Mouse (Mus musculus): Measurements from ENCODE around the gene Cntln. TPM values are rescaled to one million over a fixed set of nuclear protein-coding genes. Genes with fewer than 3 reads are reported as not detected.

The Cntln gene
- polyA plus RNA-seq, 1 experiment from 2014 or later, result 4.0 TPM

DNA sequence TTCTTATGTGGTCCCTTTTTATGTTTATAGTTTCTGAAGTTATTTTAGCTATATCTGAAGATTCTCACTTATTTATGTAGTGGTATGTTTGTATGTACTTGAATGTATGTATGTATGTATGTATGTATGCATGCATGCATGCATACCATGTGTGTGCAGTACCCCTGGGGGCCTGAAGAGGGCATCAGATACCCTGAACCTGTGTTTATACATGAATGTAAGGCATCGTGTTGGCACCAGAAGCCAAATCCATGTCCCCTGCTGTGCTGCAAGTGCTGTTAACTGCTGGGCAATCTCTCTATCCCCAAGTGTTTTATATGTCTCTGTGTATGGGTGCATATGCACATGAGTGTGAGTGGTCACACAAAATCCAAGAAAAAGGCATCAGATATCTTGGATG lies 34.3 kb downstream of the Cntln start:
- Histone ChIP-seq H3K27ac (ENCODE audit: low read depth, low read length) (no peak overlapping the region), H3K4me2 (no peak overlapping the region), H3K9ac (ENCODE audit: low read depth, low read length) (no peak overlapping the region), H3K27me3 (replicated peaks; ENCODE audit: control insufficient read depth, insufficient read depth, low read length) (no peaks in the 10 kb centered on the region), H3K9me3 (ENCODE audit: control insufficient read depth, low read length) (no peaks in the 10 kb centered on the region), H3K4me3 (ENCODE audit: low read depth, low read length) (no peak overlapping the region), H3K36me3 (ENCODE audit: control insufficient read depth, insufficient read depth, low read length) (no peaks in the 10 kb centered on the region), H3K4me1 (replicated peaks; ENCODE audit: control insufficient read depth, insufficient read depth, low read length) (no peaks in the 10 kb centered on the region)
- DNase-seq (ENCODE audit: low spot score) (no peak), ATAC-seq (replicated peaks; ENCODE audit: low FRiP score) (no peak)
- 74% methylated on average over 1 of the region's 1 CpGs for WGBS

DNA sequence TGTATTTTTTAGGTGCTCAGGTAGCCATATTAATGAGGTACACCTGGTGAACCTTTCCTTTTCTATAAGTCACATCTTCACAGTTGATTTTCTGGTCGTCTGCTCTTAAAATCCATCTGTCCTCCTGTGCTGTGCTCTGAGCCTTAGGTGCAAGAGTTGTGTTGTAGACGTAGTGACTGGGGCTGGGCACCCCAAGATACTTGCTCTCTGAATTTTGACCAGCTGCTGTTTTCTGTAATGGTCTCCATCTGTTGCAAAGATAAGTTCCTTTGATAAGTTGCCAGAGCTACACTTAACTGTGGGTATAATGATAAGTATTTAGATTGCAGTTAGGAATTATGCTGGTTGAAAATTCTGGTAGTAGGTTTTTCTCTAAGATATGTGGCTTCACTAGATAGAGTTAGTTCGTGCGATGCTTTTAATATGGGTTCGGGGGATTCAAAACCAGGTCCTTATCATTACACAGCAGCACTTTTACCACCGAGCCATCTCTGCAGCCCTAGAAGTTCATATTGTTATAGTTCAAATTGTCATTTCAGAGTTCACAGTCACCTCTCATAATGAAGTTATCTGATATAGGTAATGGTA lies 50.3 kb downstream of the Cntln start:
- no peak overlapping the region for H3K9ac ChIP-seq (ENCODE audit: low read depth, low read length)
- H3K4me3 ChIP-seq (ENCODE audit: low read depth, low read length), result no peak overlapping the region
- no peak overlapping the region for H3K27ac ChIP-seq (ENCODE audit: low read depth, low read length)
- H3K36me3 ChIP-seq (ENCODE audit: control insufficient read depth, insufficient read depth, low read length), result no peaks in the 10 kb centered on the region
- no peaks in the 10 kb centered on the region for H3K4me1 ChIP-seq (replicated peaks; ENCODE audit: control insufficient read depth, insufficient read depth, low read length)
- H3K9me3 ChIP-seq (ENCODE audit: control insufficient read depth, low read length), result no peaks in the 10 kb centered on the region
- DNase-seq (ENCODE audit: low spot score), result no peak
- no peak for ATAC-seq (replicated peaks; ENCODE audit: low FRiP score)
- no peak overlapping the region for H3K4me2 ChIP-seq
- whole genome bisulfite sequencing, result 72% methylated on average over 6 of the region's 6 CpGs
- H3K27me3 ChIP-seq (replicated peaks; ENCODE audit: control insufficient read depth, insufficient read depth, low read length), result no peaks in the 10 kb centered on the region

DNA sequence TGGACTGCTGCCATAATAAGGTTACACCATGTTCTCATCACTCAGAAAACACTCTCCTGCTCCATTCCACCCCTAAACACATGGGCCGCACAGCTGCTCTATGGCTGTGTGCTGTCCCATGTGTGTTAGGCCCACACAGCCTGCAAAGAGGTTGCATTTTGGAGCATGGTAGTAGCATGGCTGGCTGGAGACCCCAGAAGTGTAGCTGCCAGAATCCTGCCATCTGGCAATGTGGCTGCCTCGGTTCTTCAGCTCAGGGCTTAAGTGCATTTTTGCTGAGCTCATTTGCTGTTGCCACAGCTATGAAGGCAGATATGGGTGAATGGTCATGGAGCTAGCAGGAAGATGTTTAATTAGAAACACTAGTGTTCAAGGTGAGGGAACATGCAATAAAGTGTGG lies 58.0 kb downstream of the Cntln start:
- Histone ChIP-seq H3K27me3 (replicated peaks; ENCODE audit: control insufficient read depth, insufficient read depth, low read length) (no peaks in the 10 kb centered on the region), H3K9me3 (ENCODE audit: control insufficient read depth, low read length) (no peaks in the 10 kb centered on the region), H3K4me1 (replicated peaks; ENCODE audit: control insufficient read depth, insufficient read depth, low read length) (no peaks in the 10 kb centered on the region), H3K9ac (ENCODE audit: low read depth, low read length) (no peak overlapping the region), H3K4me3 (ENCODE audit: low read depth, low read length) (no peak overlapping the region), H3K4me2 (no peak overlapping the region), H3K36me3 (ENCODE audit: control insufficient read depth, insufficient read depth, low read length) (no peaks in the 10 kb centered on the region), H3K27ac (ENCODE audit: low read depth, low read length) (no peak overlapping the region)
- DNase-seq (ENCODE audit: low spot score), result no peak
- ATAC-seq (replicated peaks; ENCODE audit: low FRiP score), result no peak
- WGBS, result 79% methylated on average over 2 of the region's 2 CpGs

- no peaks in the 10 kb centered on the region for H3K27me3 ChIP-seq (replicated peaks; ENCODE audit: control insufficient read depth, insufficient read depth, low read length)
- WGBS, result 71% methylated on average over 2 of the region's 2 CpGs
- H3K4me2 ChIP-seq, result no peak overlapping the region
- H3K9me3 ChIP-seq (ENCODE audit: control insufficient read depth, low read length), result no peaks in the 10 kb centered on the region
- H3K4me1 ChIP-seq (replicated peaks; ENCODE audit: control insufficient read depth, insufficient read depth, low read length), result no peaks in the 10 kb centered on the region
- no peak for ATAC-seq (replicated peaks; ENCODE audit: low FRiP score)
- no peak for DNase-seq (ENCODE audit: low spot score)
- H3K4me3 ChIP-seq (ENCODE audit: low read depth, low read length), result no peak overlapping the region
- no peak overlapping the region for H3K9ac ChIP-seq (ENCODE audit: low read depth, low read length)
- no peak overlapping the region for H3K27ac ChIP-seq (ENCODE audit: low read depth, low read length)
- H3K36me3 ChIP-seq (ENCODE audit: control insufficient read depth, insufficient read depth, low read length), result no peaks in the 10 kb centered on the region
These were observed 58.5 kb downstream of the Cntln start for GRCm38 (mm10) chr4:84942651-84943050.

GRCm38 (mm10) chr4:84944100-84944499 lies 60.0 kb downstream of the Cntln start:
- DNase-seq (ENCODE audit: low spot score) (no peak), ATAC-seq (replicated peaks; ENCODE audit: low FRiP score) (no peak)
- Histone ChIP-seq H3K4me2 (no peak overlapping the region), H3K4me1 (replicated peaks; ENCODE audit: control insufficient read depth, insufficient read depth, low read length) (no peaks in the 10 kb centered on the region), H3K9ac (ENCODE audit: low read depth, low read length) (no peak overlapping the region), H3K4me3 (ENCODE audit: low read depth, low read length) (no peak overlapping the region), H3K27ac (ENCODE audit: low read depth, low read length) (no peak overlapping the region), H3K27me3 (replicated peaks; ENCODE audit: control insufficient read depth, insufficient read depth, low read length) (no peaks in the 10 kb centered on the region), H3K9me3 (ENCODE audit: control insufficient read depth, low read length) (no peaks in the 10 kb centered on the region), H3K36me3 (ENCODE audit: control insufficient read depth, insufficient read depth, low read length) (no peaks in the 10 kb centered on the region)
- 77% methylated on average over 4 of the region's 4 CpGs for WGBS

DNA sequence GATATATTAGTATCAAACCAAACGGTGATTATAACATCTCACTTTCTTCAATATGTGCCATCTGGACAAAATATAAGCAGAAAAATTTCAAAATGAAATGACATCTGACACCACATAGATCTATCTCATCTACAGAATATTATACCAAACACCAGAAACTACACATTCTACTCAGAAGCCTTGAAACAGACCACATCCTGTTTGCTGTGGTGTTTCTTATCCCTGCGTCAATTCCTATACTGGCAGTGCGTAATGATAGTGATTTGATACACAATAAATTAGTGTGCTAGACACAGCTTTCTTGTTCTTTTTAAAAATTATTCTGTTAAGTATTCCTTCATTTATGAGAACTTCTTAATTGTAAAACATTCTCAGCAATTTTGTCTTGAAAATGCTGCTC lies 62.3 kb downstream of the Cntln start:
- DNase-seq (ENCODE audit: low spot score), result no peak
- Histone ChIP-seq H3K27ac (ENCODE audit: low read depth, low read length) (no peak overlapping the region), H3K36me3 (ENCODE audit: control insufficient read depth, insufficient read depth, low read length) (no peaks in the 10 kb centered on the region), H3K9ac (ENCODE audit: low read depth, low read length) (no peak overlapping the region), H3K9me3 (ENCODE audit: control insufficient read depth, low read length) (no peaks in the 10 kb centered on the region), H3K4me3 (ENCODE audit: low read depth, low read length) (no peak overlapping the region), H3K4me1 (replicated peaks; ENCODE audit: control insufficient read depth, insufficient read depth, low read length) (no peaks in the 10 kb centered on the region), H3K27me3 (replicated peaks; ENCODE audit: control insufficient read depth, insufficient read depth, low read length) (no peaks in the 10 kb centered on the region), H3K4me2 (no peak overlapping the region)
- WGBS, result 81% methylated on average over 3 of the region's 3 CpGs
- ATAC-seq (replicated peaks; ENCODE audit: low FRiP score), result no peak

DNA sequence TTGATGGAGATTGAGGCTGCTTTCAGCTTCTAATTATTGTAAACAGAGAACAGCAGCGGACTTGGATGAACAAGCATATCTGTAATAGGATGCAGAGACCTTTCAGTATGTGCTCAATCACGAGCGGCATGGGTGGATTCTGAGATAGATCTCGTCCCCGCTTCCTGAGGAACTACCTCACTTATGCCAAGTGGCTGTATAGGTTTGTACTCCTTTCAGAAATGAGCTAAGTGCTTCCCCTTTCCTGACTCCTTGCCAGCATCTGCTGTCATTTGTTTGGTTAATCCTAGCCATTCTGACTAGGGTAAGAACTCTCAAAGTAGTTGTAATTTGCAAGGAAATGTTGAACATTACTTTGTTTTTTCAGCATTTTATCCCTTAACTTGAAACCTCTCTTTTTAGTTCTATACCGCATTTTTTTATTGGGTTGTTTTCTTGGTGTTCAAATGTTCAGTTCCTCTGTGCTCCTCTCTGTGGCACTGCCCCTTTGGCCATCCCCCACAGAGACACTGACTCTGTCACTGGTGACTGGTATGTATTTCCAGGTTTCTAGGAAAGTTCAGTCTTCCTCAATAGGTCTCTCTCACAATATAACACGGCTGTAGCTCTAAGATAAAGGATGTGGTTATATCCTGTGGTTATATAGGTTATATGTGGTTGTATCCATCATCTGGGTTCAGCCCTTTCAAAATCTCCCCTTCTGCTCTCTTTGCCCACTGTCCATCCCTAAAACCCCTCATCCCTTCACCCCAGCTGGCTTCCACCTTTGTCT lies 93.0 kb downstream of the Cntln start:
- H3K27ac ChIP-seq (ENCODE audit: low read depth, low read length), result no peak overlapping the region
- WGBS, result 51% methylated on average over 7 of the region's 7 CpGs
- no peak overlapping the region for H3K4me3 ChIP-seq (ENCODE audit: low read depth, low read length)
- no peaks in the 10 kb centered on the region for H3K4me1 ChIP-seq (replicated peaks; ENCODE audit: control insufficient read depth, insufficient read depth, low read length)
- no peak overlapping the region for H3K9ac ChIP-seq (ENCODE audit: low read depth, low read length)
- no peak for DNase-seq (ENCODE audit: low spot score)
- ATAC-seq (replicated peaks; ENCODE audit: low FRiP score), result no peak
- H3K4me2 ChIP-seq, result no peak overlapping the region
- no peaks in the 10 kb centered on the region for H3K36me3 ChIP-seq (ENCODE audit: control insufficient read depth, insufficient read depth, low read length)
- no peaks in the 10 kb centered on the region for H3K27me3 ChIP-seq (replicated peaks; ENCODE audit: control insufficient read depth, insufficient read depth, low read length)
- no peaks in the 10 kb centered on the region for H3K9me3 ChIP-seq (ENCODE audit: control insufficient read depth, low read length)

- ATAC-seq (replicated peaks; ENCODE audit: low FRiP score), result no peak
- Histone ChIP-seq H3K9me3 (ENCODE audit: control insufficient read depth, low read length) (no peaks in the 10 kb centered on the region), H3K36me3 (ENCODE audit: control insufficient read depth, insufficient read depth, low read length) (no peaks in the 10 kb centered on the region), H3K27ac (ENCODE audit: low read depth, low read length) (no peak overlapping the region), H3K27me3 (replicated peaks; ENCODE audit: control insufficient read depth, insufficient read depth, low read length) (no peaks in the 10 kb centered on the region), H3K4me3 (ENCODE audit: low read depth, low read length) (no peak overlapping the region), H3K4me2 (no peak overlapping the region), H3K9ac (ENCODE audit: low read depth, low read length) (no peak overlapping the region), H3K4me1 (replicated peaks; ENCODE audit: control insufficient read depth, insufficient read depth, low read length) (no peaks in the 10 kb centered on the region)
- 78% methylated on average over 10 of the region's 10 CpGs for WGBS
- no peak for DNase-seq (ENCODE audit: low spot score)
These were observed 111.6 kb downstream of the Cntln start for GRCm38 (mm10) chr4:84995520-84996348.
